Mouse (Mus musculus): ENCODE measurements around the gene Zfp949. TPM values are rescaled to one million over a fixed set of nuclear protein-coding genes. Genes with fewer than 3 reads are reported as not detected.

Gene Zfp949
- 1.5 TPM for polyA plus RNA-seq (2012; fragmentation: generic; extraction: Trizol)
- long read RNA-seq, experiment 1, partial matches to known transcripts = 0 of 4 reads
- long read RNA-seq, experiment 1, other reads (novel, unspliced or antisense) = 1 of 4 reads
- long read RNA-seq, experiment 2, transcript Zfp949-204 (6 exons, 3,472 nt) = major isoform, 6 of 7 reads
- long read RNA-seq, experiment 2, partial matches to known transcripts = 0 of 7 reads
- long read RNA-seq, experiment 2, other reads (novel, unspliced or antisense) = 1 of 7 reads

- H3K79me3 ChIP-seq (ENCODE audit: low read depth) = no peaks in the 10 kb centered on the region
- peak within 1 kb of the TSS; percentile 65 for H3K4me3 ChIP-seq (ENCODE audit: insufficient read depth, poor library complexity, severe bottlenecking)
- H3K79me2 ChIP-seq (ENCODE audit: control insufficient read depth, insufficient read depth) = no peaks in the 10 kb centered on the region
- H3K27me3 ChIP-seq (ENCODE audit: control insufficient read depth, insufficient read depth, insufficient read length) = no peaks in the 10 kb centered on the region
- TF ChIP-seq CEBPB (IDR thresholded peaks at IDR 0.05; ENCODE audit: low read depth) = no peak
- TF ChIP-seq FOSL1 (IDR thresholded peaks at IDR 0.05; ENCODE audit: insufficient read depth, low read length, poor library complexity, severe bottlenecking) = no peak
- TF ChIP-seq CTCF (IDR thresholded peaks at IDR 0.05; ENCODE audit: control insufficient read depth, insufficient read depth, insufficient read length) = no peak
- no peak for TF ChIP-seq MYOG (IDR thresholded peaks at IDR 0.05; ENCODE audit: control insufficient read depth, extremely low read depth, insufficient read length)
- no peak for TF ChIP-seq MAX (IDR thresholded peaks at IDR 0.05)
- no peak for TF ChIP-seq MYOD1 (IDR thresholded peaks at IDR 0.05; ENCODE audit: control insufficient read depth, insufficient read length, low read depth)
- TF ChIP-seq USF1 (IDR thresholded peaks at IDR 0.05; ENCODE audit: low read depth) = no peak
- no peaks in the 10 kb centered on the region for H3K36me3 ChIP-seq (ENCODE audit: control insufficient read depth, insufficient read depth)
- H3ac ChIP-seq (ENCODE audit: control insufficient read depth, insufficient read length, low read depth) = peak within 1 kb of the TSS; percentile 9
Measured at GRCm38 (mm10) chr9:88547851-88548613, at the start of gene Zfp949. Gene Zfp949, plus strand, starts transcription at chr9:88548020.

DNA sequence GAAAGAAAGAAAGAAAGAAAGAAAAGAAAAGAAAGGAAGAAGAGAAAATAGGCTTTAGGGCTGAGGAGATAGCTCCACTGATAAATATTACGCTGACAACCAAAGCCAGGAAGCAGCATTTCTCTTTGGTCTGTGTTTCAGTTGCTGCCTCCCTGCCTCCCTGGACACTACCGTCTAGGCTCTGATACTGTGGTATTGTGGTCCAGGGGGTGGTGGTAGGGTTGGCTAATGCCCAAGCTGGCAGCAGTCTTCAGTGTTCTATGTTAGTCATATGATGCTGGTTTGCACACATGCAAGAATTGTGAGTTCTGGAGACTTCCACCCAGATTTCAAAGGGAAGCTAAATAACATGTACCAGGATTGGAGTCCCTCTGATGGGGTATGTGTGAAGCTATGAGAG is 47.7 kb upstream of the Zfp949 start:
- Histone ChIP-seq H3K4me3 (ENCODE audit: insufficient read depth, poor library complexity, severe bottlenecking) (no peak overlapping the region), H3K36me3 (ENCODE audit: control insufficient read depth, insufficient read depth) (no peaks in the 10 kb centered on the region), H3K27me3 (ENCODE audit: control insufficient read depth, insufficient read depth, insufficient read length) (no peaks in the 10 kb centered on the region), H3ac (ENCODE audit: control insufficient read depth, insufficient read length, low read depth) (no peak overlapping the region), H3K79me3 (ENCODE audit: low read depth) (no peaks in the 10 kb centered on the region), H3K79me2 (ENCODE audit: control insufficient read depth, insufficient read depth) (no peaks in the 10 kb centered on the region)
- TF ChIP-seq MAX (IDR thresholded peaks at IDR 0.05) = no peak
- no peak for TF ChIP-seq MYOG (IDR thresholded peaks at IDR 0.05; ENCODE audit: control insufficient read depth, extremely low read depth, insufficient read length)
- TF ChIP-seq USF1 (IDR thresholded peaks at IDR 0.05; ENCODE audit: low read depth) = no peak
- no peak for TF ChIP-seq CEBPB (IDR thresholded peaks at IDR 0.05; ENCODE audit: low read depth)
- TF ChIP-seq MYOD1 (IDR thresholded peaks at IDR 0.05; ENCODE audit: control insufficient read depth, insufficient read length, low read depth) = no peak
- no peak for TF ChIP-seq CTCF (IDR thresholded peaks at IDR 0.05; ENCODE audit: control insufficient read depth, insufficient read depth, insufficient read length)
- TF ChIP-seq FOSL1 (IDR thresholded peaks at IDR 0.05; ENCODE audit: insufficient read depth, low read length, poor library complexity, severe bottlenecking) = no peak

DNA sequence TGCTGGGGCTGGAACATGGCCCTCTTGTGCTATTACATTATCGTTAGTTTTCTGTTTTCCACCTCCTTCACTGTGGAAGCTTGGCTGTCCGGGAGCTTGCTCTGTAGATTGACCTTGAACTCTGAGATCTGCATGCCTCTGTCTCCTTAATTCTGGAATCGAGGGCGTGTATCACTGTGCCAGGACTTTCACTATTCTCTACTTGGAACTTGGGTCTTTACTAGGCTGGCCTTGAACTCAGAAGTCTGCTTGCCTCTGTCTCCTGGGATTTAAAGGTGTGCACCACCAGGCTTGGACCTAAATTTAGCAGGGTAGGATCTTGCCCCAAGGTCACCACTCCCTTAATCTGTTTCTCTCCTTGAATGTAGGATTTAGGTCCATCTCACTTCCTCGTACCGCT is 46.0 kb upstream of the Zfp949 start:
- no peak for TF ChIP-seq CEBPB (IDR thresholded peaks at IDR 0.05; ENCODE audit: low read depth)
- TF ChIP-seq MAX (IDR thresholded peaks at IDR 0.05) = no peak
- TF ChIP-seq CTCF (IDR thresholded peaks at IDR 0.05; ENCODE audit: control insufficient read depth, insufficient read depth, insufficient read length) = no peak
- no peak for TF ChIP-seq FOSL1 (IDR thresholded peaks at IDR 0.05; ENCODE audit: insufficient read depth, low read length, poor library complexity, severe bottlenecking)
- TF ChIP-seq USF1 (IDR thresholded peaks at IDR 0.05; ENCODE audit: low read depth) = no peak
- no peak for TF ChIP-seq MYOG (IDR thresholded peaks at IDR 0.05; ENCODE audit: control insufficient read depth, extremely low read depth, insufficient read length)
- TF ChIP-seq MYOD1 (IDR thresholded peaks at IDR 0.05; ENCODE audit: control insufficient read depth, insufficient read length, low read depth) = no peak
- no peaks in the 10 kb centered on the region for H3K36me3 ChIP-seq (ENCODE audit: control insufficient read depth, insufficient read depth)
- H3K27me3 ChIP-seq (ENCODE audit: control insufficient read depth, insufficient read depth, insufficient read length) = no peaks in the 10 kb centered on the region
- H3K4me3 ChIP-seq (ENCODE audit: insufficient read depth, poor library complexity, severe bottlenecking) = no peak overlapping the region
- no peaks in the 10 kb centered on the region for H3K79me2 ChIP-seq (ENCODE audit: control insufficient read depth, insufficient read depth)
- no peak overlapping the region for H3ac ChIP-seq (ENCODE audit: control insufficient read depth, insufficient read length, low read depth)
- H3K79me3 ChIP-seq (ENCODE audit: low read depth) = no peaks in the 10 kb centered on the region

GRCm38 (mm10) chr9:88515546-88515945 is 32.3 kb upstream of the Zfp949 start:
- H3K27me3 ChIP-seq (ENCODE audit: control insufficient read depth, insufficient read depth, insufficient read length) = no peaks in the 10 kb centered on the region
- TF ChIP-seq CTCF (IDR thresholded peaks at IDR 0.05; ENCODE audit: control insufficient read depth, insufficient read depth, insufficient read length) (no peak), MYOG (IDR thresholded peaks at IDR 0.05; ENCODE audit: control insufficient read depth, extremely low read depth, insufficient read length) (no peak), MAX (IDR thresholded peaks at IDR 0.05) (no peak), CEBPB (IDR thresholded peaks at IDR 0.05; ENCODE audit: low read depth) (no peak), MYOD1 (IDR thresholded peaks at IDR 0.05; ENCODE audit: control insufficient read depth, insufficient read length, low read depth) (no peak), FOSL1 (IDR thresholded peaks at IDR 0.05; ENCODE audit: insufficient read depth, low read length, poor library complexity, severe bottlenecking) (no peak), USF1 (IDR thresholded peaks at IDR 0.05; ENCODE audit: low read depth) (no peak)

DNA sequence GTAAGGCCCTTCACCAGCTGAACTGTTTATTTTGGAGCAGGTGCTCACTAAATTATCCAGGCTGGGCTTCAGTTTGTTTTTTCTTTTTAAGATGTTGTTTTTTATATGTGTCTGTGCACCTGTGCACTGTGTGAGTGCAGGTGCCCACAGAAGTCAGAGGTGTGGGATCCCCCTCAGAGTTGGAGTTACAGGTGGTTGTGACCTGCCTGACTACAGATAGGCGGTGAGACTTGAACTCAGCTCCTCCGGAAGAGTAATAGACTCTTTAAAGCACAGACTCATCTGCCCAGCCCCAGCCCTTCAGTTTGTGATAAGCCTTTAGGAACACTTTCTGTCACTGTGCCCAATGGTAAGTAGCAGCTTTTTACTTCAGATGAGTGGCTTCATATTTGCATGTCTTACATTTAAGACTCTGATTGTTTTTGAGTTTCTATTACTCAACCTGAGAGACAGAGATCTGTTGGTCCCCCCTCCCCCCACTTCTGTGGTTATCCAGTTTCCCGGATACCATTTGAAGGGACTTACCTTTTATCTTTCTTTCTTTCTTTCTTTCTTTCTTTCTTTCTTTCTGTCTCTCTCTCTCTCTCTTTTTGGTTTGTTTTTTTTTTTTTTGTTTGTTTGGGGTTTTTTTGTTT is 31.3 kb upstream of the Zfp949 start:
- Histone ChIP-seq H3K36me3 (ENCODE audit: control insufficient read depth, insufficient read depth) (peaks cover 16% of the 10 kb centered on the region), H3ac (ENCODE audit: control insufficient read depth, insufficient read length, low read depth) (no peak overlapping the region), H3K4me3 (ENCODE audit: insufficient read depth, poor library complexity, severe bottlenecking) (no peak overlapping the region), H3K79me2 (ENCODE audit: control insufficient read depth, insufficient read depth) (peaks cover 13% of the 10 kb centered on the region), H3K79me3 (ENCODE audit: low read depth) (peaks cover 8% of the 10 kb centered on the region), H3K27me3 (ENCODE audit: control insufficient read depth, insufficient read depth, insufficient read length) (no peaks in the 10 kb centered on the region)
- no peak for TF ChIP-seq CEBPB (IDR thresholded peaks at IDR 0.05; ENCODE audit: low read depth)
- TF ChIP-seq CTCF (IDR thresholded peaks at IDR 0.05; ENCODE audit: control insufficient read depth, insufficient read depth, insufficient read length) = no peak
- TF ChIP-seq FOSL1 (IDR thresholded peaks at IDR 0.05; ENCODE audit: insufficient read depth, low read length, poor library complexity, severe bottlenecking) = no peak
- no peak for TF ChIP-seq MAX (IDR thresholded peaks at IDR 0.05)
- no peak for TF ChIP-seq MYOG (IDR thresholded peaks at IDR 0.05; ENCODE audit: control insufficient read depth, extremely low read depth, insufficient read length)
- no peak for TF ChIP-seq MYOD1 (IDR thresholded peaks at IDR 0.05; ENCODE audit: control insufficient read depth, insufficient read length, low read depth)
- TF ChIP-seq USF1 (IDR thresholded peaks at IDR 0.05; ENCODE audit: low read depth) = no peak

More at GRCm38 (mm10) chr9:88515546-88515945, 32.3 kb upstream of the Zfp949 start:
- no peak overlapping the region for H3K4me3 ChIP-seq (ENCODE audit: insufficient read depth, poor library complexity, severe bottlenecking)
- peaks cover 4% of the 10 kb centered on the region for H3K79me2 ChIP-seq (ENCODE audit: control insufficient read depth, insufficient read depth)
- H3K36me3 ChIP-seq (ENCODE audit: control insufficient read depth, insufficient read depth) = peaks cover 7% of the 10 kb centered on the region
- H3K79me3 ChIP-seq (ENCODE audit: low read depth) = no peaks in the 10 kb centered on the region
- no peak overlapping the region for H3ac ChIP-seq (ENCODE audit: control insufficient read depth, insufficient read length, low read depth)
